Mouse (Mus musculus): ENCODE measurements at regions not wholly inside any gene's neighbourhood (a gene's known extent, or its start where the extent isn't known, plus 50 kb on each side); places are given as distances from the start of the nearest gene placed in this dataset.
"Not testable (repeated sequence)": the region's sequence is repeated elsewhere in the genome, so short reads cannot be mapped to it uniquely, and the experiment has no call there.

DNA sequence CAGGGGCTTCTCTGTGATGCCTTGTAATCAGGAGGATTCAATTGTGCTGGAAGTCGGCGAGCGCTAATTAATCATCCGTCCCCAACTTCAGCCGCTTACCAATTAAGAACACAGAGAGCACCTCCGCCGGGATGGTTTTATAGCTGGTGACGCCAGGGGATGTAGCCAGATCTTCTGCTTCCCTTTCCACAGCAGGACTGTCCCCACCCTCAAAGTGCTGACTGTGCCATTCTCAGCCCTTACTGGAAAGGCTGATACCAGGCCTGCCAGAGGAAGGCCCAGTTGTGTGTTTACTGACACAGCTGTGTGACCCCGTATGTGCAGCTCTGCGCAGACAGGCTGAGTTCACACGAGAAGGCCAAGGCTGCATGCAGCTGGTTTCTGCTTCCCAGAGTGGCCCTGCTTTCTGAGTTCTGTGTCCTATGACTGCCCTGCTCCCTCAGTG is 59.9 kb upstream of the Bend4 start:
- no peak for ATAC-seq (ENCODE audit: extremely low read depth, insufficient number of reproducible peaks, low FRiP score, poor library complexity, severe bottlenecking)

- not testable (repeated sequence) for ATAC-seq (ENCODE audit: extremely low read depth, insufficient number of reproducible peaks, low FRiP score, poor library complexity, severe bottlenecking)
Observed at GRCm38 (mm10) chr5:67490709-67491108, 62.6 kb upstream of the Bend4 start.

GRCm38 (mm10) chr5:67492893-67493302 is 64.8 kb upstream of the Bend4 start:
- ATAC-seq (ENCODE audit: extremely low read depth, insufficient number of reproducible peaks, low FRiP score, poor library complexity, severe bottlenecking) = no peak

DNA sequence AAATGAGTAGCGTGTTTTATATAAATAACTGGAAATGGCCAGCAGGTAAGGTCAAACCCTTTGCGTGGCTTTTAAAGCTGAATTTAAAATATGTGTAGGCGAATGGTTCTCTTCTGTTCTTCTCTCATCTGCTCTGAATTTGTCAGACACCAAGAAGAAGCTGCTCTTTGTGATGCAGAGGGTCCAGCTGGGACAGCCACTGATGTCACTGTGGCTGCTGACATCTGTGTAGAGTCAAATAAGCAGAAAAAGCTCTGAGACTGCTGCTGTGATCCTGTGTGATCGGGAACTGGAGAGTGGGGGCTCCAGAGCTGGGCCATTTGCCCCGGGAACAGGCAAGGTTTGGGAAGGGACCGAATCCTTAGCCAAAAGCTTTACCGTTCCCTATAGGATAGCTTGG is 68.6 kb upstream of the Bend4 start:
- ATAC-seq (ENCODE audit: extremely low read depth, insufficient number of reproducible peaks, low FRiP score, poor library complexity, severe bottlenecking) = no peak

GRCm38 (mm10) chr5:67520251-67520650 is 87.4 kb upstream of the Shisa3 start:
- ATAC-seq (ENCODE audit: extremely low read depth, insufficient number of reproducible peaks, low FRiP score, poor library complexity, severe bottlenecking) = no peak

GRCm38 (mm10) chr5:67521423-67521912 is 86.2 kb upstream of the Shisa3 start:
- ATAC-seq (ENCODE audit: extremely low read depth, insufficient number of reproducible peaks, low FRiP score, poor library complexity, severe bottlenecking) = no peak

DNA sequence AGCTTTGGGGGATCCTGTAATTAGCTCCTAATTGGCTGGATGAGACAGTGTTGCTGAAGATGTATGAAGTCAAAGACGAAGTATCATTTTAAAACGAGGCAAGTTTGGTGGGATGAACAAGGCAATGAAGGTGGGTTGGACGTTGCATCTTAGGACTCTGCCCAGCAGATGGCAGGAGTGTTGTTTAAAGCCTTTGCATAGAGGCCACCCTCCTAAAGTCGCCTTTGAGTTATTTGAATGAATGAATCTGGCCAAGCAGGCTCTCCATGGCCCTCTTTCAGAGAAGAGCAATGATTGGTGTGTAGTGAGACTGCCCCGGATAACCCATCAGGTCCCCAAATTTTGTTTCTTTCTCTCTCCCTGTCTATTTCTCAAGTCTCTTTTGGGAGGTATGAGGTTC is 77.5 kb upstream of the Shisa3 start:
- no peak for ATAC-seq (ENCODE audit: extremely low read depth, insufficient number of reproducible peaks, low FRiP score, poor library complexity, severe bottlenecking)

GRCm38 (mm10) chr5:67530957-67531356 is 76.7 kb upstream of the Shisa3 start:
- no peak for ATAC-seq (ENCODE audit: extremely low read depth, insufficient number of reproducible peaks, low FRiP score, poor library complexity, severe bottlenecking)

DNA sequence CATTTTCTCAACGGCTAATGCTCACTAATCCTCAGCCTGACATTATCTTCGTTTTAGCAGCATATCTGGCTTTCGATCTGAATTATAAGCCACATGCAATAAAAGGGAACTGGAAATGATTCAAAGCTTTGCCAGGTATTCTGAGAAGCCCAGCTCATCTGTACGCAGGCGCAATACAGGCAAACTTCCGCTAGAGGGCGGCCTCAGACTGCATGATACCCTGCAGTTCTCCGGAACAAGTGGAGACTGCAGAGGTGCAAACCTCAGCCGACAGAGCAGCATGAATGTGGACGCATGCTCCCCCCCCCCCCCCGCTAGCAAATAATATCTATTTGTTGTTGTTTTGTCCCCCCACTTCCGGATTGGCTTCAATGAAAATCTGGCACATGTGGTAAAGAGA is 75.3 kb upstream of the Shisa3 start:
- peak; percentile 83 for ATAC-seq (ENCODE audit: extremely low read depth, insufficient number of reproducible peaks, low FRiP score, poor library complexity, severe bottlenecking)

DNA sequence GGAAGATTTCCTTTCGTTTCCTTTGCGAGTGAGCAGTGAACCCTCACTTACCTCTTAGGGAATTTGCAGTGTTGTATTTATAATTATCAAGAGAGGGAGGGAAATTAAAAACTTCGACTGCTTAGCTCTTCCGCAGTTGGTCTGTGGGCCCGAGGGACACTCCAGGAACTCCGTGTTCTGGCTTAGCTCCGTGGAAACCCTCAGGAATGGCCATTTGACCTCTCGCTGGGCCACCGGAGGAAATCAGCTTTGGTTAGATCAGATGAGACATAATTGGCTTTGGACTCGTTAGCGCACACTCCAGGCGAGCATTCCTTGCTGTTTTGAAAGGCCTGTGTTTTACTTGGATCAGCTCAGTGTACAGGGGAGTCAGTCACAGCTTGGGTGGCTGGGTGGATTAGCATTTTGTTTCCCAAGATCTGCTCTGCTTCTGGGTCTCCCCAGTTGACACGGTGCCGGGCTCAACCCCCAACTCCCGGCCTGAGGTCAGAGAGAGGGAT is 74.9 kb upstream of the Shisa3 start:
- ATAC-seq (ENCODE audit: extremely low read depth, insufficient number of reproducible peaks, low FRiP score, poor library complexity, severe bottlenecking) = no peak

GRCm38 (mm10) chr5:67534056-67534455 is 73.6 kb upstream of the Shisa3 start:
- no peak for ATAC-seq (ENCODE audit: extremely low read depth, insufficient number of reproducible peaks, low FRiP score, poor library complexity, severe bottlenecking)

DNA sequence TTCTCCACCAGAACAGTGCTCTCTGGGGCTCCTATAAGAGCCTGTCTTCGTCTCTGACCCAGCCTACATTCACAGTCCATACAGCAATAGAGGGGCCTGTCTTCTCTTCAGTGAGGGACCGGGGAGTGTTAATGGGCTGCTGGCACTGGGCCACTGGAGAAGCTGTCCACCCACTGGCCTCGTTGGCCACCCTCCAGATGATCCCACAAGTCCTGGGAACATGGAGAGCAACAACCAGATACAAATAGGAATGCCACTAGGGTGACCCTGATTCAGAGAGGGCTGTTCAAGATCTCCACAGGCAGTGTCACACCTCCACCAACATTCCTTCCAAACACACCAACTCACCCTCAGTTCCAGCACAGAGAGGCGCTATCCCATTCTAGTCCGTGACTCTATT is 69.7 kb upstream of the Shisa3 start:
- no peak for ATAC-seq (ENCODE audit: extremely low read depth, insufficient number of reproducible peaks, low FRiP score, poor library complexity, severe bottlenecking)

DNA sequence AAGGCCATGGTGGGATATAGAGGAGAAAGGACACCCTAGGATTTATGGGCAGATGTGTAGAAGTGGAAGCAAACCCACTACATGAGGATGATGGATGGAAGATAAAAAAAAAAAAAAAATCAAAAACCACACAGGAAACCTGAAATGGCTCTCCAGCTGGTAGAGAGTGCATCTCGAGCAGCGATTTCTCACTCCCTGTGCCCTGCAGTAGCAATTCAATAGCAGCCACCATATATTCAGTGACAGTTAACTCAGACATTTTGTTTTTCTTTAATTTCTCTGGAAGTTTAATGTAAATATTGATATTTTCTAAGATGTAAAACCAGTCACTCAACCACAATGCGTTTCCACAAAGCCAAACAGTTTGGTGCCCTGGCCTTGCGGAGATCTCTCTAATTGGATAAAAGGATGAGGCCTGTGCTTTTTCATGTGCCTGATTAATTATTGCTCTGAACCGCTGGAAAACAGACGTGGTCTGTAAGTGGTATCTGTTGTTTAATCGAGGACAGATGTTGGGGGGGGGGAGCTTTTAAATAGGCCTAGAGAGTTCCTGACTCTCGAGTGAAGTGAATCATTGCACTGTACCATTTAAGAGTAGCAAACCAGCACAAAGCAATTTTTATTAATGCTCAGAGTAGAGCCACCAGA is 68.0 kb upstream of the Shisa3 start:
- ATAC-seq (ENCODE audit: extremely low read depth, insufficient number of reproducible peaks, low FRiP score, poor library complexity, severe bottlenecking) = no peak

GRCm38 (mm10) chr5:67541867-67542266 is 65.8 kb upstream of the Shisa3 start:
- no peak for ATAC-seq (ENCODE audit: extremely low read depth, insufficient number of reproducible peaks, low FRiP score, poor library complexity, severe bottlenecking)

DNA sequence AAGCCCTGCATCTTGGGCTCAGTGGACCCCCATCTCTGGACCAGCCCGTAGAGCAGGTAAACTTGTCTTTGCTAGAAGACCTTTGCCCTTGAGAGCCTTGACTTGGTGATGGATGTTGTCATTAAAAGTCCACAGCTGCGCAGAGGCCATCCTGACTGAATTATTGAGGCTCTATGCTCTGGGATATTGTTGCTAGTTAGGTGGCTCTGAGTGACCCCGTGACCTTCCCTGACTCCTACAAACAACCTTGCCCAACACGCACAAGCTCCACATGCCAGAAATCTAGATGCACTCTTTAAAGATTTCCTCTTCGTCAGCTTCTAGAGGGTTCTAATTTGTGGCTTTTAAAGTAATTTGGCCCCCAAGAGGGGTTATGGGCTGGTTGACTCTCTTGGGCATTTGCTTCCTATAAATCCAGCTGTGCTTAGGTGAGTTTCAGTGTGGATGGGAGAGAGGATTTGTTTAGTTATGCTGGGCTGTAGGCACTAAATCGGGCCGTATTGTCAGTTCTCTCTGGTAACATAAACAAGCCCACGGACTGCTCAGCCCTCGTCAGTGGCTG is 63.6 kb upstream of the Shisa3 start:
- ATAC-seq (ENCODE audit: extremely low read depth, insufficient number of reproducible peaks, low FRiP score, poor library complexity, severe bottlenecking) = no peak

DNA sequence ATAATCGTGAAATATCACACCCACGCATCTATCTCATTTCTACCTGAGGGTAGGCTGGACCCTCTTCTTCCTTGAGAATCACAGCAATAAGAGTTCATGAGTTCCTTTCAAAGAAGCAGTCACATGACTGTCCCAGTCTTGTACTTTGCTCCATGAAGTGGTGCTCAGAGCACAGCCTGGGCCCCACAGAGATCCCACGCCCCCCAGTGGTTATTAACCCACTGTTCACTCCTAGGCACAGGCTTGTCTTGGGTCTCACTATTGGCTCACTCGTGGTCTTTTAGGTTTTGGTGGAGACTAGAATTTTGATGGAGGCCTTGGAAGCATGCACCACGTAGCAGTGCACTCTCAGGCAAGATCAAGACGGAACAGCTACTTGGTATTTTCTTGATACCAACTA is 57.4 kb upstream of the Shisa3 start:
- no peak for ATAC-seq (ENCODE audit: extremely low read depth, insufficient number of reproducible peaks, low FRiP score, poor library complexity, severe bottlenecking)

- no peak for ATAC-seq (ENCODE audit: extremely low read depth, insufficient number of reproducible peaks, low FRiP score, poor library complexity, severe bottlenecking)
Observed at GRCm38 (mm10) chr5:67551668-67552390, 55.9 kb upstream of the Shisa3 start.

DNA sequence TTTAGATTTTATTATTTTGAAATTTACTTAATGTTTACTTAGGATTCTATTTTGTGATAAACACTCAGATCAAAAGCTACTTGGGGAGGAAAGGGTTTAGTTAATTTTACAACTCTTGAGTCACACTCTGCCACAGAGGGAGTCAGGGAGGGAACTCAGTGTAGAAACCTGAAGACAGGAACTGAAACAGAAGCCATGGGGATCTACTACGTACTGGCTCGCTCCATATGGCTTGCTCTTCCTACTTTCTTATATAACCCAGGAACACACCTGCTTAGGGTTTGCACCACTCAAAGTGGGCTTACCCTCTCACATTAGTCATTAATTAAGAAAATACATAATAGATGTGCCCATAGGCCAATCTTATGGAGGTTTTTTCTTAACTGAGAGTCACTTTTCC is 54.8 kb upstream of the Shisa3 start:
- no peak for ATAC-seq (ENCODE audit: extremely low read depth, insufficient number of reproducible peaks, low FRiP score, poor library complexity, severe bottlenecking)

Data from neutrophil, adult 5-6 weeks (primary cell).